Mouse (Mus musculus) stomach, postnatal 0 days (tissue): ENCODE results near the gene Acss2. TPM values are rescaled to one million over a fixed set of nuclear protein-coding genes. Genes with fewer than 3 reads are reported as not detected.

Experiments
- ATAC-seq: fragments of 200-750 bp; cut with Nextera tagmentation; 2 replicates; pipeline ENCODE4 v1.8.0; 2017; ENCODE audit not compliant: low FRiP score, low TSS enrichment
- DNase-seq: peaks from one replicate; pipeline ENCODE4 v3.0.0-alpha.2; 2016; ENCODE audit warnings: low spot score
- H3K27ac ChIP-seq: fragments of 300-500 bp; sonication (generic); replicated peaks from 2 replicates; pipeline ENCODE4 v1.5.1; 2014; ENCODE audit warnings: mild to moderate bottlenecking, control low read depth
- H3K27me3 ChIP-seq: fragments of 300-500 bp; sonication (generic); 2 replicates; pipeline ENCODE4 v1.6.1; 2014; ENCODE audit warnings: low read length; ENCODE audit not compliant: control insufficient read depth, insufficient read depth
- H3K36me3 ChIP-seq: fragments of 300-500 bp; sonication (generic); 2 replicates; pipeline ENCODE4 v1.6.1; 2014; ENCODE audit warnings: low read length, mixed read lengths; ENCODE audit not compliant: control insufficient read depth, insufficient read depth
- H3K4me1 ChIP-seq: fragments of 300-500 bp; sonication (generic); replicated peaks from 2 replicates; pipeline ENCODE4 v1.6.1; 2014; ENCODE audit warnings: antibody characterized with exemption; ENCODE audit not compliant: control insufficient read depth, insufficient read depth
- H3K4me2 ChIP-seq: fragments of 300-500 bp; sonication (generic); replicated peaks from 2 replicates; pipeline ENCODE4 v1.6.1; 2014; ENCODE audit warnings: low read depth, mild to moderate bottlenecking, control low read depth, moderate library complexity
- H3K4me3 ChIP-seq: fragments of 300-500 bp; sonication (generic); 2 replicates; pipeline ENCODE4 v1.5.1; 2014; ENCODE audit warnings: low read depth, low read length, control low read depth
- H3K9ac ChIP-seq: fragments of 300-500 bp; sonication (generic); 2 replicates; pipeline ENCODE4 v1.6.1; 2014; ENCODE audit warnings: mild to moderate bottlenecking, low read length, control low read depth, mixed read lengths
- H3K9me3 ChIP-seq: fragments of 300-500 bp; sonication (generic); 2 replicates; pipeline ENCODE4 v1.6.1; 2016; ENCODE audit warnings: low read length; ENCODE audit not compliant: control insufficient read depth
- CTCF ChIP-seq: IDR thresholded peaks from 2 replicates; pipeline ENCODE4 v1.5.1; 2016; ENCODE audit warnings: antibody characterized with exemption, low read depth, mild to moderate bottlenecking, moderate library complexity
- EP300 ChIP-seq: optimal IDR thresholded peaks from 2 replicates; pipeline ENCODE3; 2016; ENCODE audit warnings: antibody characterized with exemption
- WGBS: fragments of 180-500 bp; shearing (Covaris S2); extraction: QIAGEN DNeasy Blood & Tissue Kit; methylation state at CpG from one replicate; pipeline ENCODE4 v1.1.7; 2014; 5-methylcytosine and 5-hydroxymethylcytosine counted together
- polyA plus RNA-seq: library from polyadenylated mRNA; unstranded; fragments of >200 nt; fragmentation: Nextera tagmentation; extraction: Ambion mirVana; gene quantifications from 2 replicates; pipeline ENCODE4 v1.2.1, GENCODE M21; 2015

The Acss2 gene
- polyA plus RNA-seq, 1 experiment from 2014 or later, result 10.3 TPM

- TF ChIP-seq CTCF, result no peak
- TF ChIP-seq EP300, result no peak
- Histone ChIP-seq H3K9me3 (no peaks in the 10 kb centered on the region), H3K9ac (no peak overlapping the region), H3K4me2 (no peak overlapping the region), H3K27ac (no peak overlapping the region), H3K36me3 (no peaks in the 10 kb centered on the region), H3K4me1 (no peaks in the 10 kb centered on the region), H3K4me3 (no peak overlapping the region), H3K27me3 (no peaks in the 10 kb centered on the region)
- WGBS, result 64% methylated on average over 5 of the region's 5 CpGs
- peak; percentile 11 for DNase-seq
- no peak for ATAC-seq
These were observed 4.2 kb upstream of the Acss2 start for GRCm38 (mm10) chr2:155513543-155513942.

- Histone ChIP-seq H3K36me3 (no peaks in the 10 kb centered on the region), H3K4me2 (peak overlapping the region; percentile 55), H3K9ac (peak overlapping the region; percentile 50), H3K27me3 (no peaks in the 10 kb centered on the region), H3K9me3 (no peaks in the 10 kb centered on the region), H3K27ac (no peak overlapping the region), H3K4me3 (peak overlapping the region; percentile 39), H3K4me1 (no peaks in the 10 kb centered on the region)
- ATAC-seq (no peak), DNase-seq (peak; percentile 74)
- TF ChIP-seq EP300 (no peak), CTCF (peak; percentile 61)
- WGBS, result under 1% methylated on average over 23 of the region's 23 CpGs
These were observed 3.1 kb upstream of the Acss2 start for GRCm38 (mm10) chr2:155514666-155515065.

- H3K9me3 ChIP-seq, result no peaks in the 10 kb centered on the region
- no peak overlapping the region for H3K27ac ChIP-seq
- H3K36me3 ChIP-seq, result no peaks in the 10 kb centered on the region
- no peak overlapping the region for H3K4me3 ChIP-seq
- no peak overlapping the region for H3K9ac ChIP-seq
- no peaks in the 10 kb centered on the region for H3K27me3 ChIP-seq
- TF ChIP-seq EP300, result no peak
- peak; percentile 100 for TF ChIP-seq CTCF
- no peak overlapping the region for H3K4me2 ChIP-seq
- 4% methylated on average over 1 of the region's 1 CpGs for whole genome bisulfite sequencing
- ATAC-seq (no peak), DNase-seq (peak; percentile 62)
- no peaks in the 10 kb centered on the region for H3K4me1 ChIP-seq
These were observed 1.8 kb upstream of the Acss2 start for GRCm38 (mm10) chr2:155515941-155516340.

GRCm38 (mm10) chr2:155518531-155519270, 953 bp downstream of the Acss2 start:
- Histone ChIP-seq H3K27ac (peak overlapping the region; percentile 71; the same call in 1 of the 2 replicates), H3K9ac (peak overlapping the region; percentile 61), H3K9me3 (no peaks in the 10 kb centered on the region), H3K4me3 (peak overlapping the region; percentile 77), H3K27me3 (no peaks in the 10 kb centered on the region), H3K4me2 (peak overlapping the region; percentile 87), H3K36me3 (no peaks in the 10 kb centered on the region), H3K4me1 (no peaks in the 10 kb centered on the region)
- peak; percentile 14 for DNase-seq
- 24% methylated on average over 18 of the region's 18 CpGs for WGBS
- no peak for ATAC-seq
- TF ChIP-seq EP300, result no peak
- TF ChIP-seq CTCF, result no peak

- H3K27me3 ChIP-seq, result no peaks in the 10 kb centered on the region
- H3K9me3 ChIP-seq, result no peaks in the 10 kb centered on the region
- no peak for DNase-seq
- H3K27ac ChIP-seq, result no peak overlapping the region
- no peak overlapping the region for H3K9ac ChIP-seq
- H3K4me2 ChIP-seq, result no peak overlapping the region
- 55% methylated on average over 5 of the region's 5 CpGs for WGBS
- H3K4me1 ChIP-seq, result no peaks in the 10 kb centered on the region
- TF ChIP-seq EP300 (no peak), CTCF (no peak)
- no peak overlapping the region for H3K4me3 ChIP-seq
- no peak for ATAC-seq
- H3K36me3 ChIP-seq, result no peaks in the 10 kb centered on the region
These were observed 6.0 kb downstream of the Acss2 start for GRCm38 (mm10) chr2:155523706-155524105.

- no peak overlapping the region for H3K4me3 ChIP-seq
- DNase-seq (no peak), ATAC-seq (no peak)
- no peaks in the 10 kb centered on the region for H3K9me3 ChIP-seq
- H3K27me3 ChIP-seq, result no peaks in the 10 kb centered on the region
- no peak overlapping the region for H3K27ac ChIP-seq
- TF ChIP-seq EP300 (no peak), CTCF (no peak)
- H3K4me1 ChIP-seq, result no peaks in the 10 kb centered on the region
- 28% methylated on average over 1 of the region's 1 CpGs for WGBS
- no peak overlapping the region for H3K9ac ChIP-seq
- no peak overlapping the region for H3K4me2 ChIP-seq
- no peaks in the 10 kb centered on the region for H3K36me3 ChIP-seq
These were observed 6.6 kb downstream of the Acss2 start for GRCm38 (mm10) chr2:155524378-155524777.
